Mouse (Mus musculus) cerebellum, adult 9-11 months (tissue): Measurements from ENCODE around the gene Fam47e.

ENCODE experiments used
- DNase-seq: peaks from one replicate; pipeline ENCODE4 v3.0.0; 2022

Gene Fam47e

DNA sequence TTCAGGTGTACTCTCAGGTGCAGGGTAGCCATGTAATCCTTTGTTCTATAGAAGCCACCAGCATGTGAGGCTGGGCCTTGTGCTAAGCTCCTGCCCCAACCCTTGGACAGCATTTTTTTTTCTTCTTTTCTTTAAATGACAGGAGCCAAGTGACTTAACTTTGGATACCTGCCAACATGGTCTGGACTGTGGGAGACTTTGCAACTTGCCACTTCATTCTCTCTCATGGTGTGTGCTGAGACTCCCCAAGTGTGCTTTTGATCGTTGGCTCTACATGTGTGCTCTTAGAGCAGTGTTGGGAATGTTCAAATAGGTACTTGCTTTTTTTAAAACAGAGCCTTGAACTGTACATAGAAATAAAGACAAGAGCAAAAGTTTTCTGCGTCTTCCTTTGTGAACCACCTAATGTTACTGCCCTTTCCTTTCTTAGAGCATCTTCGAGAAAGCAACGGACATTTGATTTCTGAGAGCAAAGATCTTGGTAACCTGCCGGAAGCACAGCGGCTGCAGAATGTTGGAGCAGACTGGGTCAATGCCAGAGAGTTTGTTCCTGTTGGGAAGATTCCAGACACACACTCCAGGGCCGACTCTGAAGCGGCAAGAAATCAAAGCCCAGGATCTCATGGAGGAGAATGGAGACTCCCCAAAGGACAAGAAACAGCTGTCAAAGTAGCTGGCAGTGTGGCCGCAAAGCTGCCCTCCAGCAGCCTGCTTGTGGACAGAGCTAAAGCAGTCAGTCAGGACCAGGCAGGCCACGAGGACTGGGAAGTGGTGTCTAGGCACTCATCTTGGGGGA lies 49.8 kb downstream of the Fam47e start:
- DNase-seq, result no peak

- no peak for DNase-seq
Measured at GRCm38 (mm10) chr5:92607492-92608229, 52.8 kb downstream of the Fam47e start.

- no peak for DNase-seq
Measured at GRCm38 (mm10) chr5:92612756-92613155, 57.9 kb downstream of the Fam47e start.

DNA sequence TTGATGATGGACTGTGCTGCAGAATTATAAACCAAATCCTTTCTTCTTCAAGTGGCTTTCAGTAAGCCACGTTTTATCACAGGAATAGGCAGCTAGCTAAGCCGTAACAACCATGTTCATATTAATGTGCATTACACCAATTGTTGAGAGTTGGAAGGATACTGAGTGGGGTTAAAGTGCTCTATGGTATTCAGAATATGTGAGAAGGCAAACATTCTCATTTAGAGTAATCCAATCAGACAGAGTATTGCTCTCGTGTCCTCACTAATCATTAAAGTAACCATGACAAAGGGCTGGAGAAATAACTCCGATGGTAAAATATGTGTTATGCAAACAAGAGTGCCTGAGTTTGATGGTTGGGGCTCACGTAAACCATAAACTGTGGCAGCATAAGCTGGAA lies 67.0 kb downstream of the Fam47e start:
- DNase-seq, result no peak

DNA sequence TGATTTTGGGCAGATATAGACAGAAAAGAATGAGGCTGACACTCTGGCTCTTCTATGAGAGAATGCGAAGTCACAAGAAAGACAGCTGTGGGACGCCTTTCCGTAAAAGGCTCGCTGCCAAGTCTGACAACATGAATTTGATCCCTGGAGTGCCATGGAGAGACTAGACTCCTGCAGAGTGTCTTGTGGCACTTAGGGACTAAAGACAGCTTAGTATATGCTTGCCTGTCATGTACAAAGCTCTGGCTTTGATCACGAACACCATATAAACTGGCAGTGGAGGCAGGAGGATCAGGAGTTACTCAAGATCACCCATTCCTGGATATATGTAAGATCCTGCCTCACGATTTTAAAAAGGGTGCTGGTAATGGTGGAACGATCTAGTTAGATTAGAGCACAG lies 73.0 kb downstream of the Fam47e start:
- no peak for DNase-seq

DNA sequence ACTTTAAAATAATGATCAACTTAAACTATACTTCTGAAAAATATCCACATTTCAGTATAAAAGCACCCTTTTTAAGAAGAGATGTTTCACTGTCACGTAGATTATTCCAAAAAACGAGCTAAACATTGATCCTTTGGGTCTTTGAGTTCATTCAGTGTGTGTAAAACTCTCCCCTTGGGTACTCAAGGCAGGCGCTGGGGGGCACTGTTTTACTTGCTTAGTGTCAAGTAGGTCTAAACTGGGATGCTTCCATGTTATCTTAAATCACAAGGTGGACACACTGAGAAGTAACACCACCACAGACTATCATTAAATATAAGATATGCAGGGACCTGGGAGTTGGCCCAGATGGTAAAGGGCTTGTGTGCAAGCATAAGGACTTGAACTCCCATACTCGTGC lies 78.7 kb downstream of the Fam47e start:
- DNase-seq, result no peak

GRCm38 (mm10) chr5:92634916-92635315 lies 80.0 kb downstream of the Fam47e start:
- no peak for DNase-seq

DNA sequence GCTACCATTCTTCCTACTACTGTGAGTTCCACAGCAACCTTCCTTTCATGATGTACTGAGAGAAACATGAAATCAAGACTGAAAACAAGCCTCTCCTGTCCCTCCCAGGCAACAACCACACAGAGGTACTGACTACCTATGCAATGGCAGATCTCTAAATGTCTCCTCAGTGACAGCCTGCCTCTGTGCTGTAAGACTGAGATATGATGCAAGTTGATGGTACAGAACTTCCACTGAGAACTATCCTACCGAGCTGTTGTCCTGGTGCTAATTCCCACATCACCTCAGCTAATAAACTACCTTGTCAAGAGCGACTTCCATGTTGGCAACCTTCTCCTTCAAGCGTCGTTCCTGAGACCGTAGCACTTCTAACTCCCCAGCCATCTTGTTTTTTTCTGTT lies 81.0 kb downstream of the Fam47e start:
- no peak for DNase-seq

- no peak for DNase-seq
Measured at GRCm38 (mm10) chr5:92640861-92641260, 86.0 kb downstream of the Fam47e start.
